Mouse (Mus musculus) kidney, postnatal 4 days (tissue): Measurements from ENCODE around the gene Gramd1b.

ENCODE experiments used
- DNase-seq, 2 experiments: peaks; one replicate each; pipeline ENCODE4 v3.0.0; 2021; ENCODE audit warnings: mixed read lengths in 2 of 2

Gramd1b gene

DNA sequence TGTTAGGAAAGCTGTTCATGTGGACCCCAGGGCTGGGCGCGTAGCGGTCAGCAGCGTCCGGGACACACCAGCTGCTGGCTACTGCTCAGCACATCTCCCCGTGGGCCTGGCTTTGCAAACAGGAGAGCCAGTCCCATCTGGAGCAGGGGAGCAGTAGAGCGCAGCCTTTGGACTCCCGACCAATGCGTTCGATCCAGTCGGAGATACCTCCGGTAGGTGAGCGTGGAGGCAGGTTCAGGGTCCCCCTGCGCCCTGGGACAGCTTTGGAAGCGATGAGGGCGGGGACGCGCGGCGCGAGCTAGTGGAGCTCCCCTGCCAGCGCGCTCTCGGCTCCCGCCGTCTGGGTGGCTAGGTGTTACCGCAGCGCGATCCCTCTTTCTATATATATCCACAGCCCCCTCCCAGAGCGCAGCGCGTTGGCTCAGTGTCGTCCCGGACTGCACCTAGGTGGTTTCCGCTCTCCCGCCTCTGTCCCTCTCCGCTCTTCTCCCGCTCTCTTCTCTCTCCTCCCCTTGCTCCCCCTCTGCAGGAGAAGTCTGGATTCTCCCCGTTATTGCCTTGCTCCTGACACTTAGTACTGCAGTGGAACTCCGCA is at the start of gene Gramd1b:
Gramd1b (minus strand) TSS at position 357 of the 595 bp plus-strand sequence.
- peak; percentile 42 to 52 for DNase-seq

GRCm38 (mm10) chr9:40578726-40579625 is 47.8 kb upstream of the Gramd1b start:
- DNase-seq: no peak

DNA sequence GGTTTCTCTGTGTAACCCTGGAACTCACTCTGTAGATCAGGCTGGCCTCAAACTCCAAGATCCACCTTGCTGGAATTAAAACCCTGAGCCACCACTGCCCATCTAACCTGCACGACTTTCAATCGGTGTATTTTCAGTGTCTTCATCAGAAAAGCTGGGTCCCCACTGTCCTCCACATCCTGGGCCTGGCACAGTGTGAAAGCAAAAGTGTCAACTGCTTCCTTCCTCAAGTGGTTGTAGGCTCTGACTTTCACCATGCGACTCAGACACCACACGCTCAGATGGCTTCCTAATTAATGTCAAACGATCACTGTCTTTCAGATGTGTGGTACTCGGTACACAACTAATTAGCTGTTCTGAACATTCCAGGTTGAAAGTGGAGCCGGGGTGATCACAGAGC is 45.9 kb upstream of the Gramd1b start:
- DNase-seq: no peak

DNA sequence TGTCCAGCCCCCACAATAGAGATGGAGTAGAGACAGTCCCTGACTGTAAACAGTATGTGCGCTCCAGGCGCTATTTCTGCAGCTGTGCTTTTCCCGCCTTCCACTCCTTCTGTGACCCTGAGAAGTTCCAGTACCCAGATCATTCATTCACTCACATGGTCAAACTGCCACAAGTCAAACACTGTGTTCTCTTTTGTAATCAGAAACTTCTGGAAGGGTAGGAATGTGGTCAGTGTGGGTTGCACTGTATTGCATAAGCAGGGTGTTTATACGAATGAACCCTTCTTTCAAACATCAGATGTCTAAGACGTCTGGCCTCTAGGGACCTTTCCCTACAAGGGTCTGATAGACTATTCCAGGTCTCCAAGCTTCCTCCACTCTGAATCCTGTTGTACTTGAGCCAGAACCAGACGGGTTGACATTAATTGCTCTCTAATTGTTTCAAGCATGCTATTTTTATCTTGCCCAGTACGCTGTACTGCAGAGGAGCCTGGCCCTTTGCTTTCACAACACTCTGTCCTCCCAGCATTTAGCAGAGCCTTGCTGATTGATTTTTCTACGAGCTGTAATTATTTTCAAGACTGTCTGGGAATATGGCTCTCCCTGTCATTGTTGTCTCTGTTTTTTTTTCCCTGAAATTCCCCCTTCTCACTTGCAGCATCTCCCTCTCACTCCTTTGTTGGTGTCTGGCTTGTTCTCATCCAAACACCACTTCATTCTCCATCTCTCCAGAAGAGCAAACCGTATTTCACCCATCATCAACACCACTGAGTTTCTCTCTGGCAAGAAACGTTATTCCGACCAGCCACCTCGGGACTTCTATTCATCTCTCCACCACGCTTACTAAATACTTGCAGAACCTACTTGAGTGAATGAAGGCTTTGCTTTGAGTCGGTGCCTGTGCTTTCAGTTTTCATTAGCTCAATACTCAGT is 44.1 kb upstream of the Gramd1b start:
- peak in 1 of 2 experiments; percentile 11 for DNase-seq

DNA sequence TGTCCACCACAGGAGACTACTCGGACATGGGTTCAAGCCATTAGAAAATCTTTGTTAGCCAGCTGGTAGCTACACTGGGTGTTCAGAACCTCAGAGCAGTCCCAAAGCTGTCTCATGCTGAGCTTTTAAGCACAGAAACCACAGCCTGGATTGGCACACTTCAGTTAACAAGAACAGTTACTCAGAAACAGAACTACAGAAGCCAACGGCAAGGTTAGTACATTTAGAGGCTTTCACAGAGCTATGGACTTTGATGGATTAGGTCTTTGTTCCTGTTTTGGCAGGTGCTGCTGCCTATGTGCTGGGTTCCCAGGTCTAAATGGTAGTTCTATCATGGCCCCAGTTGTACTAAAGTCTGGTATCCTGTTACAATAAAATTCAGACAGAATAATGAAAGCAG is 40.1 kb upstream of the Gramd1b start:
- DNase-seq: no peak

DNA sequence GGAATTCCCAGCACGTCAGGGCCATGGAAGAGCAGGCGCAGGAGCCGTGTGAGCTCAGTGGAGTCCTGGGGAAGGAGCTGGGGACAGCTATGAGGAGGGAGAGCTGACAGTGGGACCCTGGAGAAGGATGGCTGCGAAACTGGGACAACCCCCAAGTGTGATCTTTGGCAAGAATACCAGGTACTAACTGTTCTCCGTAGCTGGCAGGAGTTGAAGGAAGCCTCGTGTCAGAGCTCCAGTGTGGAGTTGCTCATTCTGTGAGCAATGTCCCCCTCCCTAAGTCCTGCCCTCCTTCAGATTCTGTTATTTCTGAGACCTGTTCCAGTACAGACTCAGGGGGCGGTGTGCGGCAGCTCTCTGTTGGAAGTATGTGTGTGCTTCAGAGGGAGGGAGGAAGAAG is 36.9 kb upstream of the Gramd1b start:
- DNase-seq: no peak

- DNase-seq: no peak
Observed at GRCm38 (mm10) chr9:40563750-40564149, 32.6 kb upstream of the Gramd1b start.

DNA sequence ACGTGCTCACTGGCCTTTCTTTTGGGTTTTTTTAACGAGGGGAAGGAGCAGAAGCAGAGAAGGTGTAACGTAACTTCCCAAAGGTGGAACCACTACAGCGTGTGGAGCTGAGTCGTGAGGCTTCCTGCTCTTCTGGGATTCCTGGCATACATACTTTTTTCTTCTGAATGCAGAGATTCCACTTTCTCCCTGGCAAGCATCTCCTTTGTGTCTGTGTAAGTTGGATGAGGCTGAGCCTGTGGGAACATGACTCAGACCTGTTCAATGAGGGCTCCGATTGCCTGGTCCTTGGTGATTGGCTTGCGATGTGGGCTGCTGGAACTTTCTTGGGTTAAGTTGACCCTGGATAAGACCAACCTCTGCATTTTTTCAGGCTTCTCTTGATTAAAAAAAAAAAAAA is 28.5 kb upstream of the Gramd1b start:
- DNase-seq: no peak

GRCm38 (mm10) chr9:40557796-40558195 is 26.6 kb upstream of the Gramd1b start:
- no peak for DNase-seq

- no peak for DNase-seq
Observed at GRCm38 (mm10) chr9:40556396-40556795, 25.2 kb upstream of the Gramd1b start.

- no peak for DNase-seq
Observed at GRCm38 (mm10) chr9:40555243-40555642, 24.1 kb upstream of the Gramd1b start.

DNA sequence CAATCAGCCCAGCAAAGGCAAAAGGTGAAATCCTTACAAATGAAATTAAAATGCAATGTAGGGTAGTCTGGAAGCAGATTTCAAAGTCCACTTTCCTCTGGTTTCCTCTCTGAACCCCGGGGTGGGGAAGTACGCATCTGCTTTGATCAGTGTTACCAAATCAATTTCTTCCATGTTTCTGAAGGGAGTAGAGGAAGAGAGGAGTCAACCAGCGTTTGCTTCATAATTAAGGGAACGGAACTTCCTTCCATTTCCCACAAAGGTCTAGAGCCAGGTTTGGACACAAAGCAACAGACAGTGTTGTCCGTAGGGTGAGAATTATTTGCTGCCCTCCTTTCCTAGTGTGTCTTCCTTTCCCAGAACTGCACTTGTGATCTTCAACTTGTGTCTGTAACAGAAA is 16.7 kb upstream of the Gramd1b start:
- DNase-seq: no peak

GRCm38 (mm10) chr9:40545193-40545592 is 14.0 kb upstream of the Gramd1b start:
- DNase-seq: no peak

DNA sequence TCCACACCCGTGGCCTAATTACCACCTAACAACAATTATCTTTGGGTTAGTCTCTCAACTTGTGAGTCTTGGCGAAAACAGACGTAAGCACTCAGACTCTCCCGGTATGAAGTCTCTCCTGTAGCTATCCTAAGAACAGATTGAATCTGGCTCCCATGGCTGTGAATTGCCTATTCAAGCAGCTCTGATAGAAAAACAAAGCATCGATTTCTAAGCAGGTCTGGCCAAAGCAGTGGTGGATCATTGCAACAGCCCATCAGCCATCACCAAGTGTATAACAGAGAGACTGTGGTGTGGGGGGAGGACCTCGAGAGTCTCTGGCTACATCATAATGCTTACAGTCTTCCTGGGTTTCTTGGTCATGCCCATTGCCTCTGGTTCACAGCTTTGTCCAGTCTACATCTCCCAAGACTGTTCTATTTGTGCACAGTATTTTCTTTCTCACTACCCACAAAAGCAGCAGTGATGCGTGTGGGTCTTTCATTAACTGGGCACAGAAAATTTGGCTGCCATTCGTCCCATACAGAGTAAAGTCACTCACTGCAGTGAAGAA is 8.5 kb upstream of the Gramd1b start:
- DNase-seq: no peak

DNA sequence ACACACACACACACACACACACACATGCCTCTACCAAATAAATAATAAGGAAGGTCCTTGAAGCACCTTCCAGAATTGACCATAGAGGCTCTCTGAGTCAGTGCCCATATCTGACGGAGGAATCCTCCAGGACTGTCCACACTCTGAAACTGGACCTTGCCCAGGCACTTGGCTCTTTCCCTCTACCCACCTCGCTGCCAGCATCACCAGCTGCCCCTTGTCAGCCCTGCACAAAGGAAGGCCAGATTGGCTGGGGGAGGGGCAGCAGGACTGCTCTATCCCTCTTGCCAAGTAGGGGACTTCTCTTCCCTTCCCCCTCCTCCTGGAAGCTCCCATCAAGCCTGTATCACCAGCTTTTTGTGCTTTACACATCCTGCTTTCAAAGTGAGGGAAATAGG is 6.5 kb upstream of the Gramd1b start:
- peak; percentile 48 to 63 for DNase-seq

DNA sequence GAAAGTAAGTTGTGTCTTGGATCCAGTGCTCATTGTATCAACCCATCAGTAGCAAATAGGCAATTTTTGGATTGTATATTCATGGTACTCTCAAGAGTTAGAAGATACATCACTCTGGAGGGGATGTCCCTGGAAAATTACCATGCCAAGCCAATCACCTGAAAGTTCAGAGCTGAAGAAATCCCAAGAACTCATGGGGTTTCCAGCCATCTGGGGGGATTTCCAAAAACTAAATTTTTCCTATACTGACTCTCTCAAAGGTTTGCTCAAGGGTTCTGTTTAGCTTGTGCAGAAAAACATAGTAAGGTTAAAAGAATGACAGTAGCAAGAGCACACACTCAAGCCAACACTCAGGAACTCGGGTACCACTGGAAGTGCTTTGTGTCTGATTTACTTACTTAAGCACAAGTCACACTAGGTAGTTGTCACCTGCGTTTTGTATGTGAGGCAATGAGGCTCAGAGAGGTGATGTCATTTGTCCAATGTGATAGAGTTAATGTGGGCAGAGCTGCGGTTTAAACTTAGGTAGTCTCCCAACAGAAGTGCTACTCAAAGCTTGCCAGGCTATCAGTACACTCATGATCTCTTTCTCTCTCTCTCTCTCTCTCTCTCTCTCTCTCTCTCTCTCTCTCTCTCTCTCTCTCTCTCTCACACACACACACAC is 6.0 kb upstream of the Gramd1b start:
- no peak for DNase-seq

GRCm38 (mm10) chr9:40530536-40530935 is 647 bp downstream of the Gramd1b start:
- no peak for DNase-seq

GRCm38 (mm10) chr9:40528733-40529132 is 2.5 kb downstream of the Gramd1b start:
- DNase-seq: peak; percentile 37 to 45

- no peak for DNase-seq
Observed at GRCm38 (mm10) chr9:40526928-40527327, 4.3 kb downstream of the Gramd1b start.

- DNase-seq: no peak
Observed at GRCm38 (mm10) chr9:40522156-40522555, 9.0 kb downstream of the Gramd1b start.

DNA sequence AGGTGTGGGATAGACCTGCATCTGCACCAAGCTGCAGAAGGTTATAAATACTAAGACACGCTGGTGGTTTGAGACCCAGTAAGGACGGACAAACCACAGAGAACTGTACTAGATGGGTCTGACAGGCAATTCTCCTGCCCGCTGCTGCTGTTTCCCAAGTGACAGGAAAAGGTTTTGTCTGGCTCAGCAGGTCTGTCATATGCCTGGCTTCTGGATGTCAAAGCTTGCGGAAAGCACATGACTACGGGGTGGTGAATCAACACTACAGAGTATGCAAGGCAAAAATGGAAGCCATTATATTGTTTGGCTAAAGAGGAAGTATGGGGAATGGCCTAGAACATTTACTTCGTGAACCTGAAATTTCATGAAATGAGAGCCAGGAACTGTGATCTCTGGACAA is 10.1 kb downstream of the Gramd1b start:
- DNase-seq: no peak

- no peak for DNase-seq
Observed at GRCm38 (mm10) chr9:40519294-40519693, 11.9 kb downstream of the Gramd1b start.
